Mouse (Mus musculus) brain, embryonic 14.5 days (tissue): ENCODE measurements around the gene Uncx. TPM values are rescaled to one million over a fixed set of nuclear protein-coding genes. Genes with fewer than 3 reads are reported as not detected.
A peak's percentile ranks its signal among the peaks of the same experiment; 100 is the strongest.

Experiments
- DNase-seq: peaks from one replicate; pipeline ENCODE4 v3.0.0-alpha.2; 2011; ENCODE audit warnings: low read depth
- CTCF ChIP-seq: fragments of 200-500 bp; IDR thresholded peaks from 2 replicates; pipeline ENCODE4 v1.5.1; 2012; ENCODE audit warnings: inconsistent platforms, mild to moderate bottlenecking, moderate library complexity, borderline replicate concordance; ENCODE audit not compliant: insufficient read depth, insufficient read length; ENCODE audit errors: extremely low read depth
- POLR2A ChIP-seq: fragments of 200-500 bp; IDR thresholded peaks from 2 replicates; pipeline ENCODE4 v1.6.1; 2012; ENCODE audit warnings: mild to moderate bottlenecking, inconsistent platforms, borderline replicate concordance; ENCODE audit not compliant: poor library complexity, insufficient read depth, insufficient read length, severe bottlenecking; ENCODE audit errors: extremely low read depth
- polyA plus RNA-seq: library from polyadenylated mRNA; depleted of rRNA; stranded (reverse); fragments of >200 nt; gene quantifications from 2 replicates; pipeline ENCODE4 v1.2.3, GENCODE M21; 2012

Gene Uncx
- polyA plus RNA-seq, 1 experiment, result 42.0 TPM

DNA sequence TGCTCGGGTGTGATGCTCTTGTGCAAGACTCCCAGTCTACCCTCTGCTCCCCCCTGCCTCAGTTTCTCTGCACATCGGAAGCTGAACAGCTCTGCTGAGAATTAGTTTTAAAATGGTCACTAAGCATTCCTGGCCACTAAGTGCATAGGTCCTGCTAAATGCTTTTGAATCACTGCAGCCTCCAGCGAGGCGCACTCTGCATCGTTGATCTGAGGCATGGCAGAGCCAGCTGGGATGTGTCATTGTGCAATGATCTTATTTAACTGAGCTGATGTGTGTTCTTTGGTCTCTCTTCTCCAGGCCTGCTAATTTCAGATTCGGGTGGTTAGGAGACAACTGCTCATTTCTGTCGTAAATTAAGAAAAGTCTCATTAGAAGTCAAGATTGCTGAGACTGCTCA is 14.4 kb upstream of the Uncx start:
- no peak for TF ChIP-seq POLR2A
- no peak for TF ChIP-seq CTCF
- DNase-seq, result no peak

DNA sequence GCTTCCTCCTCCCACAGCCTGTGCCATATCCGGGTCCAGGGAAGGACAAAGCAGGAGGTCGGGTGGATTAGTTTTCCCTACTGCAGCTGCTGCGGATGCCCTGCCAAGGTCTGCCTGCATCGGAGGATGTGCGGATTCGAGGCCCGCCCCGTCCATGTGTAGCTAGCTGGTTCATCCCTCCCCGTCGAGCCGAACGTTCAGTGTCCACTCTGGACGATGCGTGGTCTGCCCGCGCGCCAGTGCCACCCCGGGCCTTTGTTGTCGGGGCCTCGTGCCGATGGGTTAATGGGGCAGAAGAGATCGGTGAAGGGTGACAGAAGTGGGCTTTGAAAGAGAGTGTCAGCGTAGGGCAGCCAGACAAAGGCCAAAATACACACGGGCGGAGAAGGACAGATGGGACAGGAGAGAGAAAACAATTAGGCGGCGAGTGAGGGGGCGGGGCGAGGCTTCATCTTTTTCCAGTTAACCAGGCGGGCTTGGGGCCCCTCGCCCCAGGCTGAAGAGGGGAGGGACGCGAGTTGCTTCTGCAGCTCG is 7.8 kb upstream of the Uncx start:
- DNase-seq, result peak; percentile 86
- TF ChIP-seq CTCF (no peak), POLR2A (no peak)

DNA sequence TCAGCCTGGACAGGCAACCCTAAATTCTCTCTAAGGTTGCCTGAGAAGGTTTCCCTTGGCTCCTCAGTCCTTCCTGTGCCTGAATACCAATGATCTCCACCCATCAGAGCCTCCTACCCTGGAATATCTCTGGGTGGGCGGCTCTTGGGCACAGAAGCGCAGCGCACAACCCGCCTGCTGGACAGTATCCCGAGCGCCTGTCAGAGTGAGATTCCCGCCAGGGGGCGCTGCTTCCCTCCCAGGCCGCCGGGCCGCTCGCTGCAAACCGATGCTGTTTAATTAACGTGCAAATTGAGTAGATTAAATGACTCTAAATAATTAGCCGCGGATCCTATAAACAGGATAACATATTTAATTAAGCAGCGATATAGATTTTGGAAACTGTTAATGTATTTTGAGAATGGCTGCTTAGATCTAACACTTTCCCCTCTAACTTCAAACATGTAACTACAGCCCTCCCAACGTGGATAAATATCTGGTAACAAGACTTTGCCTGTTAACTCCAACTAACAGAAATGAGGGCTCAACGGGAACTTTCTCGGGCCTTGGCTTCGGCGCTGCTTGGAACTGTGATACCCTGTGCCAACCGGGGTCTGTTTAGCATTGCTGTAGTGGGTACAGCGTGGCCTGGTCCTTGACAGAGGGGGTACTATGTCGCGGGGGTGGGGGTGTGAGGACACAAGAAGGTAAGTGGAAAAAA is 6.9 kb upstream of the Uncx start:
- DNase-seq, result peak; percentile 90
- TF ChIP-seq CTCF, result peak; percentile 92
- TF ChIP-seq POLR2A, result no peak

DNA sequence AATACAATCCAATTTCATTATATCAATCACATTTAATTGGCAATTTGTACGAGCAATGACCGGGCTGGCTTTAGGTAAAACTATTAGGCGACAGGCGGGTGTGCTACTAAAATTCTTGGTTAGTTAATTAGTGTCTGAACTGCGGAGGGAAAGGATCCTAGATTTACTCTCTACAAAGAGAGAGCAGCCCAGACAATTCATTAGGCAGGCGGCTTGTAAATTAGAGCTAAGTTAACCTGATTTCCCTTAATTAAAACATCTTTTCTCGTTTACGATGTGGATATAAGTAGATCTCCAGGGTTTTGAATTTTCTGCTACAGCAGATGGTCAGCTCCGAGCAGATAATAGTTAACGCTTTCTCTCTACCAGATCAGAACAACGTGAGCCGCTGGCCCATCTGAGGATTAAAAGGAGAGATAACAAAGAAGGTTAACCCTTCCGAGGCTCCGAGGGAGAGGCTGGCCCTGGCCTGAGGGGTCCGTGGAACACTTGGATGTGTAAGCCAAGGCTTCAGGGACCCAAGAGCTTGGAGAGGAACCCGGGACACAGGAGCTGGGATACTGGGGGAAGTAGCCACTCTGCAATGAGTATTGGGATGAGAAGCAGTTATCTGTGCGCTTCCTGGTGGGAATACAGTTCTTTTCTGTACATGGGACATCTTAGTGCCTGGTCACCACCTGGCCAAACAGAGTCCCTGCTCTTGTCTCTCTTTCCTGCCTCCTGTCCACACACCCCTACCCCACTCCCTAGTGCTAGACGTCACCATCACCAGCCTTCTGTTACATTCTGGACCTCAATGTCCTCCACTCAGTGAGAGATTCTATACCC is 6.2 kb upstream of the Uncx start:
- TF ChIP-seq CTCF (no peak), POLR2A (no peak)
- DNase-seq, result peak; percentile 86

DNA sequence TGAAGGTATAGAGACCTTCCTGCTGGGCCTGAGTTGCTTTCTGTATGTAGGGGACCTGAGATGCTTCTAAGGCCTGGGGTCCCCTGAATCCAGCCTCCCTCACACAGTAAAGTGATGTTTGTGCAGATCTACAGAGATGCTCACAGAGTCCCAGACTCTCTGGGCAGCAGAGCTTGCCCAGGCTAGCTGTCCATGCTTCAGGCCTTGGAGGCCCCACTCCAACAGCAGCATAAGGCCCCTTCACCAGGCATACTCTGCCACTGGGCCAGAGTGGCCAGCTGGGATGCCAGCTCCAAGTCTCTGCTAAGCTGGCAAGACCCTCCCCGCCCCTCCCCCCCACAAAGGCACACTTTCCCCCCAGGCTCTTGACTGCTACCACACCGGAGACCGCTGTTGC is 5.6 kb upstream of the Uncx start:
- peak; percentile 48 for DNase-seq
- TF ChIP-seq POLR2A, result no peak
- TF ChIP-seq CTCF, result no peak

DNA sequence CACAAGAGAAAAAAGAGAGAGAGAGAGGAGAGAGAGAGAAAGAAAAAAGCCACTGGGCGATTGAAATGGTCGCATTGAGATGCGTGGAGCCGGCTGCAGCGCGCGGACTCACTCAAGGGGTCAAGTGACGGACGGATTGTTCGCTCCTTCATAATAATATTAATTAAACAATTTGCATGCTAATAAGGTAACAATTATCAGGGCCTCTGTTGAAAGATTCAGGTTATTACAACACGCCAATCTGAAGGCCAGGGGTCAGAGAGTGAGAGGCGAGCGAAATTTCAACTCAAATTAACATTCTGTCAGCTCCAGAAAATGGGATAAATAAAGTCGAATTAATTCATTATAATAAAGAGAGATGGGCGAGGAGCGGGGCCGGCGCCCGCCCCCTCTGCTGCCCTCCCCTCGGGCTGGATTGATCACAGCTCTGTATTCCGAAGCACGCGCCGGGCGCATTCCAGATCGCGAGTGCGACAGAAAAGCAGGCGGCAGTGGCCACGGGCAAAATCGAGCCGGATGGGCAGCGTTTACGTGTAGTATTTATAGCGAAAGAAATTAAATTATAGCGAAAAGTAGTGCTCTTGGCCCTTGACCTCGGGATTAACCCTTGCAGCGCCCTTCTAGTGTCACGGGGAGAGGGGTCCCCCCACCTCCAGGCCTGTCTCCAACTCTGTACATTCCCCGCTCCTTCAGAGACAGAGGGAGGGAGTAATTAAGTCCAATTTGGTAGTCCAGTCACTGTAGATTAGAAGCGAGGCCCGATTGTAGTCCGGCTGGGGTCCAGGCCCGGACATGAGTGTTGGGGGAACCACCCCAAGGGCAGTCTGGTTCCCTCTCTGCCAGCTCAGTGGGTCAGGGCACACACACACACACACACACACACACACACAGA is 1.9 kb upstream of the Uncx start:
- TF ChIP-seq POLR2A (no peak), CTCF (no peak)
- peak; percentile 67 for DNase-seq

DNA sequence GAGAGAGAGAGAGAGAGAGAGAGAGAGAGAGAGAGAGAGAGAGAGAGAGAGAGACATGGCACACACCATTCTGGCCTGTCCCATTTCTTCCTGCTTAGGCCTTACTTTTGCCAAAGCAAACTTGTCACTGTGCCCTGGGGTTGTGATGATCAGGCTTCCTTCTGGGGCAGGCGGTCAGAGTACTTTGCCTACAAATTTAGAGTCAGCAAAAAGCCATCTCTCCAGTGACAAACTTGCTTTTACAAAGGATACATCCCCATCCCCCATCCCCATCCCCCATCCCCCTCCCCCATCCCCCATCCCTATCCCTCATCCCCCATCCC is 1.3 kb upstream of the Uncx start:
- DNase-seq, result peak; percentile 33
- no peak for TF ChIP-seq POLR2A
- TF ChIP-seq CTCF, result no peak

DNA sequence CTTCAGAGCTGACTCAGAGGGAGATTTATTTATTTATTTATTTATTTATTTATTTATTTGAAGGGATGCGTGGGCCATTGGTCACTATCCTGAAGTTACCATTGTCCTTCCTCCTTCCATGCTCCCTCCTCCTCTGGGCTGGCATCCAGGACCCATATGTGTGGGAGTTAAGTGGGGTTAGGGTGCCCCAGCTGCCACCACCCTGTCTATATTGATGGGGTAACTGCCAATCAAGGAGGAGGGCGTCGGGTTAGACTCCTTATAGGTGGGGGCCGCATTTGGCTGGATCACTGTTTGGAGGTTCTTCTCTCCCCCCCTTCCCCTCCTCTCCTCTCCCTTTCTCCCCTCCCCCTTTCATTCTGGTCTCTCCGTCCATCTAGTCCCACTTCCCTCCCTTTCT is 738 bp upstream of the Uncx start:
- TF ChIP-seq CTCF, result no peak
- TF ChIP-seq POLR2A, result no peak
- peak; percentile 39 for DNase-seq

DNA sequence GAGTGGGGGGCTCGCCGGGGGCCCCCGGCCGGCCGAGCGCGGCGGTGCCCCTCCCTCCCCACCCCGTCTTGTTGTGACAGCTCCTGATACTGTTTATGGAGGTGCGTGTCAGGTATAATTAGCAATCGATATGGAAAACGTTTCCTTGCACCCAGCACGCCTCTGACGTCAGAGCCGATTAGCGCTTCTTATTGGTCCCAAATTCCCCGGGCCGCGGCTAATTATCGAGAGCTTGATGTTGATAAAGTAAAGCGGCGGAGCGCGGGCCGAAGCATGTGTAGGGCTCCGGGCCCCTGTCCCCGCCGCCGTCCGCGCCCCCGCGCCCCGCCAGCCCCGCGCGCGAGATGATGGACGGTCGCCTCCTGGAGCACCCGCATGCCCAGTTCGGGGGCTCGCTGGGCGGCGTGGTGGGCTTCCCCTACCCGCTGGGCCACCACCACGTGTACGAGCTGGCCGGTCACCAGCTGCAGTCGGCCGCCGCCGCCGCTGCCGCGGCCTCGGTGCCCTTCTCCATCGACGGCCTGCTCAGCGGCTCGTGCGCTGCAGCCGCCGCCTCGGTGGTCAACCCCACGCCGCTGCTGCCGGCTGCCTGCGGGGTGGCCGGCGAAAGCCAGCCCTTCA is 466 bp downstream of the Uncx start:
- TF ChIP-seq CTCF, result no peak
- 0 out of 2 replicates have a peak, but pooled peaks have one; percentile 6 for TF ChIP-seq POLR2A
- peak; percentile 91 for DNase-seq

DNA sequence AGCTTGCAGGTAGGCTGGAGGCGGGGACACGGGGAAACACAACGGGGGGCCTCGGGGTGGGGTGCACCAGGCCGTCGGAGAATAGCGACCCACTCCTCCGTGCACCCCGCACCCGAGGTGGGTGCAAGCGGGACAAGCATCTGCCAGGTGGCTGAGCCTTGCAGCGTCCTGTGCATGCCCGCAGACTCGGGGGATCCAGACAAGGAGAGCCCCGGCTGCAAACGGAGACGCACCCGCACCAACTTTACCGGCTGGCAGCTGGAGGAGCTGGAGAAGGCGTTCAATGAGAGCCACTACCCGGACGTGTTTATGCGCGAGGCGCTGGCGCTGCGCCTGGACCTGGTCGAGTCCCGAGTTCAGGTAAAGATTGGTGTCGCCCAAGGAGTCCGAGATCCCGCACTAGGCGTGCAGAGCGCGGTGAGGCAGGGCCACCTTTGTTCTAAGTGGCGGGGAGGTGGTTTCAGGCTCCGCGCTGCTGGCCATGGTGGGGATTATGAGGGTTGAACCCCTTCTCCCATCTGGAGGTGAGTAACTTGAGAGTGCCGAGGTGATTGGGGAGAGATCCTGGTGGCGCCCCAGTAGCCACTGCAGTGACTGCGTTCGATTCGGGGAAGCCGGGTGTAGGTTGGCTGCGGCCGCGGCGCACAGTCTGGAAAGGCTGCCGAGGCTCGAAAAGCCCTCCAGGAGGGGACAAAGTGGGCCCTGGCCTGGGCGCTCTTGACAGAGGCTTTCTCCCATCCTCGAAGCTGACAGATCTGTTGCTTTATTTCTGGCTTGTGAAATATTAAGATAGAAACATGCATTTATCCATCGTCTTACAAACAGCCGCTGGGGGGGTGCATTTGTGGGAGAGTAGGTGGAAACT is 1.2 kb downstream of the Uncx start:
- TF ChIP-seq POLR2A, result no peak
- no peak for TF ChIP-seq CTCF
- DNase-seq, result peak; percentile 32
